Mouse (Mus musculus) embryo, embryonic 11.5 days (tissue): Measurements from ENCODE around the gene Gne.
"Not testable (repeated sequence)": the region's sequence is repeated elsewhere in the genome, so short reads cannot be mapped to it uniquely, and the experiment has no call there.

Source experiments
- DNase-seq: peaks from one replicate; pipeline ENCODE4 v3.0.0-alpha.2; 2012; ENCODE audit warnings: low read depth, low spot score

Gne gene

GRCm38 (mm10) chr4:44072873-44073441, 11.0 kb downstream of the Gne start:
- DNase-seq: no peak

- DNase-seq: peak; percentile 76
Observed at GRCm38 (mm10) chr4:44072146-44072872, 11.7 kb downstream of the Gne start.

DNA sequence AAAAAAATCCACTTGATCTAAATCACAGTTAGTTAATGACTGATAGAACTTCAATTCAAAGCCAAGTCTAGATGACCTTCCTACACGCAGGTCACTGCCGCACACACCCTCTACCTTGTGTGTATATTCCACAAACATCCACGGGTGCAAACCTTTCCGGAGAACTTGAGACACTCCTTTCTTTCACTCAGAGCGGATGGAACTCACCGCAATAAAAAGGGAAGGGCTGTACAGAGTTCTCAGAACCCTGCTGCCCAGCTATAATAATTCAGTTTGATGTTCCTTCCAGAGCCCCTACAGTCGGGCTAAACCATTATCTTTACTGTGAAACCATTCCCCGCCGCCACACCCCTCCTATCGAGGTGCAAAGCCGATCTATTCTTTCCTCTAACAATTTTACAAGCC, 12.2 kb downstream of the Gne start:
- DNase-seq: no peak

DNA sequence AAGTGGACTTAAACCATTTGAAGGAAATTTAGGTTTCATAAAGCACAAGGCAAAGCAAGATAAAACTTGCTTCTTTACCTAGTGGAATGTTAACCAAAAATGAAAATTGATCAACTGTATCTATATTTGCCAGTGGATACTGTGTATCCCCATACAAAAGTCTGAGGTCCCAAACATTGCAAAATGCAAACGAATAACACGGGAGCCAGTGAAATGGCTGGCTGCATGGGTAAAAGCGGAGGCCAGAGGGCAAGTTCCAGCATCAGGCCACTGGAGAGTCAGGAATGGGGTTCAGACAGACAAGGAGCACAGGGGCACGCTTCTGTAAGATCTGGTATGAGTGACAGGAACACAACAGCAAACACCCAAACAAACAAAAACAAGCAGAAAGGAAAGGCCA, 13.3 kb downstream of the Gne start:
- no peak for DNase-seq

DNA sequence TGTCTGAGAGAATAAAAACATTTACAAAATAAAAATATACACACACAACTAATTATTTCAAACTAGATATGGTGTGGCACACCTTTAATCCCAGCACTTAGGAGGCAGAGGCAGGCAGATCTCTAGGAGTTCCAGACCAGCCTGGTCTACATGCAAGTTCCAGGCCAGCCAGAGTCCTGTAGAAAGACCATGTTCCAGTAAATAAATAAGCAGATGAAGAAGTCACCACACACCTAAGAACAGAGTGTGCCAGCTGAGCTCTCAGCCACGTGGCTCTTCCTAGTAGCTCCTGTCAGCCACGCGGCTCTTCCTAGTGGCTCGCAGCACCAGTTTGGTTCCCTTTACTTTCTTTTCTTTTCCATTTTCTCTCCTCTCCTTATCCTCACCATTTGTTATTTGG, 14.6 kb downstream of the Gne start:
- DNase-seq: no peak

DNA sequence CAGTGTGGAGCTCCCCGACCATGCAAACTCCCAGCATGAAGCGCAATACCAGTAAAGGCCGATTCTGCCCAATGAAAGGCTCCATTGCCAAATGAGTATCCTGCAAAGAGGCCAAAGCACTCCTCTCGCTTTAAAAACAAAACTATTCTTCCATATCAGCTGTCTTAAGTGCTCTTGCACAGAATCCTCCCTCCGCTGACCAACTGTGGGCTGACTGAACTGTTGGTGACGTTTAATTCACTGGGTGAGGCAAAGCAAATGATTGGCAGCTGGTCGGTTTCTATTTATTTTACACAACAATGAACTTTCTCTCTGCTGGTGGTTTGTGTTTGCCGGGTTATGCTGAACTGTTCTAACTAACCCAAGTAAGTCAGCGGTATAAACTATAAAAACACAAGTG, 15.2 kb downstream of the Gne start:
- DNase-seq: no peak

GRCm38 (mm10) chr4:44066891-44067290, 17.1 kb downstream of the Gne start:
- no peak for DNase-seq

GRCm38 (mm10) chr4:44065355-44066025, 18.5 kb downstream of the Gne start:
- DNase-seq: peak; percentile 83

DNA sequence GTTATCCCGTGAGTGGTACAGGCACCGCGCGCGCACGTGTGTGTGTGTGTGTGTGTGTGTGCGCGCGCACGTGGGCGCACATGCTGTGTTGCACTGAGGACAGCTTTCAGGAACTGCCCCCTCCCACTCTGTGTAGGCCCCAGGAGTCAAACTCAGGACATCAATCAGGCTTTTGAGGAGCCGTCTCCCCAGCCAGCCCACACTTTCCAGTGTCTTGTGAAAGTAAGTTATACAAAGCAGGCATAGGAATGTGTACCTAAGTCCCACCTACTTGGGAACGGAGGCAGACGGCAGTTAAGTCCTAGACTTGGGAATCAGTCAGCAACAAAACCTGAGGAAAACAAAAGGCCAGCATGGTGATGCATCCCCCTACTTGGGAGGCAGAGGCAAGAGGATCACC, 21.2 kb downstream of the Gne start:
- DNase-seq: no peak

- DNase-seq: no peak
Observed at GRCm38 (mm10) chr4:44062062-44062461, 21.9 kb downstream of the Gne start.

DNA sequence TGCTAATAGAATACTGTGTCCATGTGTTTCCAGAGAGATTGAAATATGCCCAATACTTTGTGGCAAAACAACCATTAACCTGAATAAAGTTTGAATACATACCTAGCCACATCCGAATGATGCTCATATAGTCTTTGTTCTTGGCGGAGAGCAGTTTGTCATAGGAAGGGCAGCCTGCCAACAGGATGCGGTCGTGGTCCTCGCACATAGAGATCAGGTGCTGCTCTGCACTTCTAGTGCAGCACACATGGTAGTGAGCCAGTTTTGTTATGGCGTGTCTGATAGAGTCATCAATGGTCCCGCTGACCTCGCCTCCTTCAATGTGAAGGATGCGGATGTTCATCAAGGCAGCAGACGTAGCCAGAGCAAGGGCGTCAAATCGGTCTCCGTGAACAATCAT, 24.3 kb downstream of the Gne start:
- no peak for DNase-seq

DNA sequence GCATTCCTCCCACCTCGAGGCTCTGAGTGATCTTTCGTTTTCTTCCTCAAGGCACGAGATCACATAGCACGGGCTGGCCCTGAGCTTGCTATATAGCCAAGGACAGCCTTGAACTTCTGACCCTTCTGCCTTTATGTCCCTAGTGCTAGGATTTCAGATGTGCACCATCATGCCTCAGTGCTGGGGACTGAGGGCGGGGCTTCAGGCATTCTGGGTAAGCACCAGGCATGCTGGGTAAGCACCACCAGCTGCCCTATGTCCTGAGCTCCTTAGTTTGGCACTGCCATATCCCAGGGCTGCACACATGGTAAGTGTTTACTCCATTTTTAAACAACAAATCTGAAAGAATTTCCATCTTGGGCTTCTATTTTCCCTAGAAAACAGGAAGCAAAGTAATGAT, 34.2 kb downstream of the Gne start:
- no peak for DNase-seq

GRCm38 (mm10) chr4:44046066-44046465, 37.9 kb downstream of the Gne start:
- no peak for DNase-seq

DNA sequence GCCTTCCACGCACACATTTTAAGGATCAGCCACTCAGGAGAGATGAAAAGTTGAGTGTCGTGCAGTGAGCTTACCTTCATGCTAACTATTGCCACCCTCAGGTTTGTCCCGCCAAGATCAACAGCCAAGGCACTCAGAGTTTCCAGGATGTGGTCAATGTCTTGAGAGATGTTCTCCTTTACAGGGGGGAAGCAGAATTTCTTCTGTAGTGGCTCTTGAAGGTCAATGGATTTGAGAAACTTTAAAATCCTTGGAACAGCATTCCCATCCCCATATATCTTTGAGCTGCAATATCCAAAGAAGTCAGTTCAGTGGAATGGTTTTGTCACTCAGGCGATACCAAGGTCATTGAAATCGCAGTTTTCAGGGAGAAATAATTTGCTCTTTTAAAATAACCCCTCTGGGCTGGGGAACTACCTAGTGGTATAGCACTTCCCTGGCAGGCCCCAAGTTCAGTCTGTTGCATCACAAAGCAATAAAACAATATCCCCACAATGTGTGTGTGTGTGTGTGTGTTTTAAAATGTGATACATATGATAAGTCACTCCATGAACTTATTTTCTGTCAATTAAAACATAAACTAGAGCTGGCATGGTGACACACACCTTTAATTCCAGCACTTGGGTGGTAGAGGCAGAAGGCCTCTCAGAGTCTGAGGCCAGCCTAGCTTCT, 39.2 kb downstream of the Gne start:
- DNase-seq: no peak

DNA sequence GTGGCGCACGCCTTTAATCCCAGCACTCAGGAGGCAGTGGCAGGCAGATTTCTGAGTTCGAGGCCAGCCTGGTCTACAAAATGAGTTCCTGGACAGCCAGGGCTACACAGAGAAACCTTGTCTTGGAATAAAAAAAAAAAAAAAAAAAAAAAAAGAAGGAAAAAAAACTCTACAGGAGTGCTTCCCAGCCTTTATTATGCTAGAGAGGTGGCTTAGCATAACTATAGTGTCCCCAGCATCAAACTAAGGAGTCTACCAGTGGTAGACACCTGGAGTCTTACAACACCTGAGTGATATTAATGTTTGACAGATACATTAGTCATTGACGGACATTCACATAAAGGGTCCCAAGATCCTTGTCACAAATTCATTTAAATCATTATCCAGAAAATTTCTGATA, 40.8 kb downstream of the Gne start:
- DNase-seq: not testable (repeated sequence)

DNA sequence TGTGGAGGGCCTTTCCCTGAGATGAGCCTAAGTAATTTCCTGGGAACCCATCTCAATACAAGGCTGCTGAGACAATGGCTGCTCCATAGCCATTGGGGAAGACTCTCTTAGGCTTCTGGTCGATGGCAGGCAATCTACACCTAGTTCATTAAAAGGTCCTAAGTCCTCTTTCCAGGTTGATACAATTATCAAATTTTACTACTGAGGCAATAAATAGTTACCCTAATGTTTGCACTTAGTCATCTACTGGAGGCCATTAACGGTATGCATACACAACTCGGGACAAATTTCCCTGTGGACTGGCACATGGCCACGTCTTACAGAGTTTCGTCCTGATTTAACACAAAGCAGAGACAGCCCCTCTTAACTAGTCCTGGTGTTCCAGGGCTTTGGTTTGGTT, 41.5 kb downstream of the Gne start:
- DNase-seq: no peak

GRCm38 (mm10) chr4:44040802-44041201, 43.2 kb downstream of the Gne start:
- no peak for DNase-seq

- no peak for DNase-seq
Observed at GRCm38 (mm10) chr4:44036455-44036854, 47.5 kb downstream of the Gne start.

- DNase-seq: no peak
Observed at GRCm38 (mm10) chr4:44031521-44031920, 52.5 kb downstream of the Gne start.

DNA sequence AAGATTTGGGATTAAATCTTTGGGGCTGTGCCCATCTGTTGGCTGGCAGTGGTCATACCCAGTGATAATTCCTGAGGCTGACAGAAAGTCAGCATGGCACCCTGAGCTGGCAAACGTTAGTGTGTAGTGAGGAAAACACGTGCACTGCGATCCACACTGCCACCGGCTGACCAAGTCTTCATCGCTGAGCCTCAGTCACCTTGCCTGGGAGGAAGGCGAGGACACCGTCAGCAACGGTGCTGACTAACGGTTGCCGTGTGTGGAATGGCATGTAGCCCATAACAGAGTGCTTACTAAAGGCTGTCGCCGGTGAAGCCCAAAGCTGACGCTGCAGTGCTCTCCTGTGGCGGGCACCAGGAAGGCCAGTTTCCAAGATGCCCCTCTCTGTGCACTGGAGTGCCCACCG, 54.3 kb downstream of the Gne start:
- no peak for DNase-seq

GRCm38 (mm10) chr4:44028303-44029135, 55.5 kb downstream of the Gne start:
- no peak for DNase-seq

DNA sequence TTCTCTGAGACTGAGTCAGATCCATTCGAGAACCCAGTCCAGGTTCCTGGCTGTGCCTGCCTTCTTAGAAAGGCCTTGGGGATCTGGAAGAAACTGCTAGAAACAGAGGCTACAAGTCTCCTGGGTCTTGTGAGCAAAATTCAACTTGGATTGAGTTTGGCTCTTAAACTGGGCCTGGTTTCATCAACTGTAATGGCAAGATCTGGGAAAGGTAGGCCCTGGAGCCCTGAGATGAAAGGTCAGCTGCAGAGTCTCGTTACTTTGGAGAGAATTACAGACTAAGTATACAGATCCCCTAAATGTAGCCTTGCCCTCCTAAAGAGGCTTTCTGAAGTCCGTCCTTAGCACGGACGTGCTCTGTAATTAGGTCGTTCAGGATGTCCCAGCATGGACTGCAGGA, 58.4 kb downstream of the Gne start:
- DNase-seq: no peak
